Mouse (Mus musculus) limb, embryonic 13.5 days (tissue): ENCODE measurements around the gene Zfp39. TPM values are rescaled to one million over a fixed set of nuclear protein-coding genes. Genes with fewer than 3 reads are reported as not detected.
"Not testable (repeated sequence)": the region's sequence is repeated elsewhere in the genome, so short reads cannot be mapped to it uniquely, and the experiment has no call there.

Source experiments
- ATAC-seq: fragments of 200-750 bp; cut with Nextera tagmentation; 2 replicates; pipeline ENCODE4 v1.8.0; 2017; ENCODE audit warnings: low read depth, moderate number of reproducible peaks, moderate TSS enrichment; ENCODE audit not compliant: low FRiP score
- H3K27ac ChIP-seq: fragments of 300-500 bp; sonication (generic); 2 replicates; pipeline ENCODE4 v1.5.1; 2015; ENCODE audit warnings: inconsistent platforms, mild to moderate bottlenecking, moderate library complexity
- H3K27me3 ChIP-seq: fragments of 300-500 bp; sonication (generic); 2 replicates; pipeline ENCODE4 v1.6.1; 2015; ENCODE audit warnings: mild to moderate bottlenecking, inconsistent platforms
- H3K36me3 ChIP-seq: fragments of 300-500 bp; sonication (generic); 2 replicates; pipeline ENCODE4 v1.6.1; 2015; ENCODE audit warnings: inconsistent platforms, mild to moderate bottlenecking, moderate library complexity
- H3K4me1 ChIP-seq: fragments of 300-500 bp; sonication (generic); 2 replicates; pipeline ENCODE4 v1.6.1; 2015; ENCODE audit warnings: inconsistent platforms
- H3K4me2 ChIP-seq: fragments of 300-500 bp; sonication (generic); replicated peaks from 2 replicates; pipeline ENCODE4 v1.6.1; 2015; ENCODE audit warnings: inconsistent platforms, mild to moderate bottlenecking, moderate library complexity
- H3K4me3 ChIP-seq: fragments of 300-500 bp; sonication (generic); 2 replicates; pipeline ENCODE4 v1.5.1; 2015; ENCODE audit warnings: moderate library complexity, mild to moderate bottlenecking, inconsistent platforms
- H3K9ac ChIP-seq: fragments of 300-500 bp; sonication (generic); 2 replicates; pipeline ENCODE4 v1.6.1; 2015; ENCODE audit warnings: mild to moderate bottlenecking, inconsistent platforms
- H3K9me3 ChIP-seq: fragments of 300-500 bp; sonication (generic); 2 replicates; pipeline ENCODE4 v1.6.1; 2016; ENCODE audit warnings: inconsistent platforms
- WGBS: fragments of 180-500 bp; shearing (Covaris S2); methylation state at CpG from one replicate; pipeline ENCODE4 v1.1.7; 2015; 5-methylcytosine and 5-hydroxymethylcytosine counted together
- polyA plus RNA-seq: library from polyadenylated mRNA; unstranded; fragments of >200 nt; fragmentation: Nextera tagmentation; extraction: Ambion mirVana; gene quantifications from 2 replicates; pipeline ENCODE4 v1.2.1, GENCODE M21; 2015

The Zfp39 gene
- polyA plus RNA-seq, 1 experiment from 2014 or later: 7.1 TPM

- WGBS: 78% methylated on average over 6 of the region's 6 CpGs
- H3K27ac ChIP-seq: no peak overlapping the region; the same call in 1 of the 2 replicates
- H3K4me2 ChIP-seq: peak overlapping the region; percentile 81
- peaks cover 14% of the 10 kb centered on the region for H3K4me1 ChIP-seq
- peak overlapping the region; percentile 84 for H3K9ac ChIP-seq
- H3K4me3 ChIP-seq: peak overlapping the region; percentile 74
- H3K36me3 ChIP-seq: peaks cover 22% of the 10 kb centered on the region
- ATAC-seq: no peak
- no peaks in the 10 kb centered on the region for H3K9me3 ChIP-seq
- no peaks in the 10 kb centered on the region for H3K27me3 ChIP-seq
Observed at GRCm38 (mm10) chr11:58867954-58868330, 36.1 kb downstream of the Zfp39 start.

GRCm38 (mm10) chr11:58867039-58867953, 36.7 kb downstream of the Zfp39 start, which contains the start of gene 2810021J22Rik:
Gene 2810021J22Rik (plus strand): TSS chr11:58867216.
- Histone ChIP-seq H3K27me3 (no peaks in the 10 kb centered on the region), H3K4me3 (peak within 1 kb of the TSS; percentile 74), H3K27ac (peak within 1 kb of the TSS; percentile 75; the same call in 1 of the 2 replicates), H3K36me3 (peaks cover 22% of the 10 kb centered on the region), H3K4me1 (peaks cover 14% of the 10 kb centered on the region), H3K4me2 (peak within 1 kb of the TSS; percentile 81), H3K9ac (peak within 1 kb of the TSS; percentile 84), H3K9me3 (no peaks in the 10 kb centered on the region)
- peak; percentile 90 for ATAC-seq
- 3% methylated on average over 37 of the region's 37 CpGs for WGBS

- Histone ChIP-seq H3K27me3 (no peaks in the 10 kb centered on the region), H3K4me3 (no peak overlapping the region), H3K9ac (no peak overlapping the region), H3K4me1 (no peaks in the 10 kb centered on the region), H3K27ac (no peak overlapping the region), H3K4me2 (no peak overlapping the region), H3K36me3 (peaks cover 55% of the 10 kb centered on the region), H3K9me3 (peaks cover 32% of the 10 kb centered on the region)
- ATAC-seq: no peak
- 92% methylated on average over 8 of the region's 8 CpGs for WGBS
Observed at GRCm38 (mm10) chr11:58860744-58861143, 43.3 kb downstream of the Zfp39 start.

GRCm38 (mm10) chr11:58849731-58850130, 54.3 kb downstream of the Zfp39 start:
- 79% methylated on average over 2 of the region's 2 CpGs for WGBS

GRCm38 (mm10) chr11:58847636-58848035, 56.4 kb downstream of the Zfp39 start:
- Histone ChIP-seq H3K9ac (peak overlapping the region; percentile 87), H3K4me1 (peaks cover 7% of the 10 kb centered on the region), H3K4me2 (peak overlapping the region; percentile 84), H3K36me3 (peaks cover 35% of the 10 kb centered on the region), H3K27me3 (no peaks in the 10 kb centered on the region), H3K4me3 (peak overlapping the region; percentile 84), H3K9me3 (no peaks in the 10 kb centered on the region), H3K27ac (no peak overlapping the region)
- WGBS: 47% methylated on average over 9 of the region's 9 CpGs
- no peak for ATAC-seq

More at GRCm38 (mm10) chr11:58849731-58850130, 54.3 kb downstream of the Zfp39 start:
- ATAC-seq: no peak
- Histone ChIP-seq H3K4me3 (no peak overlapping the region), H3K9ac (no peak overlapping the region), H3K4me2 (no peak overlapping the region), H3K27me3 (no peaks in the 10 kb centered on the region), H3K27ac (no peak overlapping the region), H3K36me3 (peaks cover 51% of the 10 kb centered on the region), H3K4me1 (peaks cover 7% of the 10 kb centered on the region), H3K9me3 (no peaks in the 10 kb centered on the region)

GRCm38 (mm10) chr11:58846919-58847461, 57.0 kb downstream of the Zfp39 start, which contains the start of gene Gm12258:
Gene Gm12258 (plus strand): TSS chr11:58847158.
- peaks cover 7% of the 10 kb centered on the region for H3K4me1 ChIP-seq
- H3K9me3 ChIP-seq: no peaks in the 10 kb centered on the region
- WGBS: 1% methylated on average over 24 of the region's 24 CpGs
- no peaks in the 10 kb centered on the region for H3K27me3 ChIP-seq
- peak within 1 kb of the TSS; percentile 84 for H3K4me2 ChIP-seq
- H3K27ac ChIP-seq: peak within 1 kb of the TSS; percentile 55; the same call in 1 of the 2 replicates
- peak within 1 kb of the TSS; percentile 87 for H3K9ac ChIP-seq
- peaks cover 30% of the 10 kb centered on the region for H3K36me3 ChIP-seq
- H3K4me3 ChIP-seq: peak within 1 kb of the TSS; percentile 84
- ATAC-seq: peak; percentile 100

GRCm38 (mm10) chr11:58838951-58839350, 65.1 kb downstream of the Zfp39 start, which contains the start of gene Olfr311:
Gene Olfr311 (plus strand): TSS chr11:58839251.
- not testable (repeated sequence) for ATAC-seq, H3K36me3 ChIP-seq, H3K4me1 ChIP-seq

More at GRCm38 (mm10) chr11:58838951-58839350, 65.1 kb downstream of the Zfp39 start, which contains the start of gene Olfr311:
- not testable (repeated sequence) for H3K27me3 ChIP-seq, H3K27ac ChIP-seq, H3K9ac ChIP-seq, H3K4me3 ChIP-seq, H3K9me3 ChIP-seq, H3K4me2 ChIP-seq

Other genes with a start within 250 kb of the Zfp39 start
- gene Olfr322, start 245.4 kb downstream of the Zfp39 start, polyA plus RNA-seq: not detected in 2 replicates
- gene Olfr320, start 223.1 kb downstream of the Zfp39 start, polyA plus RNA-seq: not detected in 2 replicates
- not detected in 2 replicates for gene Olfr319, start 205.1 kb downstream of the Zfp39 start, polyA plus RNA-seq
- not detected in 2 replicates for gene Olfr318, start 180.2 kb downstream of the Zfp39 start, polyA plus RNA-seq
- not detected in 2 replicates for gene Olfr317, start 165.0 kb downstream of the Zfp39 start, polyA plus RNA-seq
- gene Olfr316, start 151.5 kb downstream of the Zfp39 start, polyA plus RNA-seq: not detected in 2 replicates
- gene Olfr315, start 131.0 kb downstream of the Zfp39 start, polyA plus RNA-seq: not detected in 2 replicates
- not detected in 2 replicates for gene Olfr314, start 121.3 kb downstream of the Zfp39 start, polyA plus RNA-seq
- not detected in 2 replicates for gene Fam183b, start 102.3 kb downstream of the Zfp39 start, polyA plus RNA-seq
- gene Olfr313, start 89.2 kb downstream of the Zfp39 start, polyA plus RNA-seq: not detected in 2 replicates
- gene Olfr312, start 75.0 kb downstream of the Zfp39 start, polyA plus RNA-seq: not detected in 2 replicates
- gene Olfr311, start 65.0 kb downstream of the Zfp39 start, polyA plus RNA-seq: not detected in 2 replicates
- 12.8 and 12.9 TPM in 2 replicates for gene Gm12258, start 57.1 kb downstream of the Zfp39 start, polyA plus RNA-seq
- gene 2810021J22Rik, start 37.0 kb downstream of the Zfp39 start, polyA plus RNA-seq: 8.0 and 10.9 TPM in 2 replicates
- 0.11 TPM in 1 of 2 replicates, not detected in the other for gene Btnl10, start 13.7 kb upstream of the Zfp39 start, polyA plus RNA-seq
- 245 and 261 TPM in 2 replicates for gene Rnf187, start 34.7 kb upstream of the Zfp39 start, polyA plus RNA-seq
- 35.8 and 40.7 TPM in 2 replicates for gene Hist3h2ba, start 44.7 kb upstream of the Zfp39 start, polyA plus RNA-seq
- 29.6 and 29.9 TPM in 2 replicates for gene Hist3h2a, start 50.5 kb upstream of the Zfp39 start, polyA plus RNA-seq
- gene Trim17, start 50.5 kb upstream of the Zfp39 start, polyA plus RNA-seq: 0.87 and 1.7 TPM in 2 replicates
- 23.8 and 24.0 TPM in 2 replicates for gene Trim11, start 73.9 kb upstream of the Zfp39 start, polyA plus RNA-seq
- 1.5 and 1.7 TPM in 2 replicates for gene Obscn, start 232.2 kb upstream of the Zfp39 start, polyA plus RNA-seq